27 mouse cellular contexts compared by ENCODE assay signal in the genomic region with DNA sequence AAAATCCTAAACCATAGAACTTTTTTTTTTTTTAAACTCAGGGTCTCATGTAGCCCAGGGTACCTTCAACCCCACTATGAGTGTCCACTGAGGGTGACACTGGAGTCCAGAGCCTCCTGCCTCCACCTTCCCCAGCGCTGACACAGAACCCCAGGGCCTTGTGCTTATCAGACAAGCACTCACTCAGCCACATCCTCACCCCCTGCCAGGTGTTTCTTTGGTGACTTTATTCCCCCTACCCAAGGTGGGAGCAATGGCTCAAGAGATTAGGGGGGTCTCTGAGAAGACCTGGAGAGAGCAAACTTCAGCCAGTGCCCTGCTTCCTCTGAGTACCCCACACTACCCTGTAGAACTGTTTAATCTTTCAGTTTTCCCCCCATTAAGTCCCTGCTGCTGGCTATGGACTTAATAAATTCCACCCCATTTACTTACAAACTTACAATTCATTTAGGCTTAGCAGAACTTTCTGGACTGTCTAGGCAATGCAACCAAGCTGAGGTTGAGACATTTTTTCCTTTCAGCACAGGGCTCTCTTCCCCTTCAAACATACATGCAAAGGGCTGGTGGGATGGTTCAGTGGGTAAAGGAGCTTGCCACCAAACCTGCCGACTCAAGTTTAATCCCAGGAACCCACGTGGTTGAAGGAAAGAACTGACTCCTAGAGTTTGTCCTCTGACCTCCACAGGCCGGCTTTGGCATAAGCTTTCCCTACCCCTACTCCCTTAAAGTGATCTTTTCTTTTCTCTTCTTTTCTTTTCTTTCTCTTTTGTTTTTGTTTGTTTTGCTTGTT. TPM values are rescaled to one million over a fixed set of nuclear protein-coding genes. Genes with fewer than 3 reads are reported as not detected.
DNase-seq lines count a peak whose midpoint lies in the region; ATAC-seq and TF ChIP-seq lines count a peak whose summit lies in the region.
"Had no signal": no experiment of that assay in that cellular context is flagged by ENCODE, and none has a peak within 500 bp of the region (broad histone marks: within the 10 kb centered on the region; RNA-seq: fewer than 3 reads in every experiment).

No protein-coding gene starts in this region.

- H3K27ac ChIP-seq in thymus, adult 2 months (ENCODE audit: control insufficient read depth, insufficient read depth, low read length), result peak overlapping the region; percentile 99
- no peak overlapping the region for H3K27ac ChIP-seq in liver, postnatal 0 days (ENCODE audit: low read depth)
- H3K27ac ChIP-seq: forebrain, embryonic 12.5 days; hindbrain, embryonic 12.5 days; layer of hippocampus, adult 2 months; limb, embryonic 13.5 days; neural tube, embryonic 15.5 days; stomach, embryonic 15.5 days had no signal

- no peaks in the 10 kb centered on the region for H3K27me3 ChIP-seq in thymus, adult 2 months (ENCODE audit: control insufficient read depth, insufficient read depth, low read length)
- peaks cover 13% of the 10 kb centered on the region; the same call in 1 of the 2 replicates for H3K27me3 ChIP-seq in liver, postnatal 0 days (ENCODE audit: insufficient read depth, low read length)
- H3K27me3 ChIP-seq: stomach, embryonic 15.5 days had no signal

- TF ChIP-seq EP300 in liver, postnatal 0 days (IDR thresholded peaks at IDR 0.05; ENCODE audit: low read depth), result no peak

- DNase-seq in kidney, adult 8-10 months, result peak; percentile 30 to 34
- DNase-seq in kidney, postnatal 10 days, result no peak
- DNase-seq in kidney, postnatal 14 days, result peak; percentile 32
- peak; percentile 41 for DNase-seq in thymus, adult 2 months
- DNase-seq in thymus, postnatal 36 days, result peak; percentile 38 to 52
- no peak for DNase-seq in liver, postnatal 0 days
- no peak for DNase-seq in heart, postnatal 4 days
- DNase-seq: adrenal gland, adult 2 months; adrenal gland, postnatal 36 days; B cell, adult 2 months; cerebellum, adult 18-20 months; cerebellum, postnatal 10 days; gastrocnemius, postnatal 10 days; heart, postnatal 14 days; lung, postnatal 4 days; midbrain, embryonic 14.5 days; right cerebral cortex, postnatal 25 days had no signal

- no peaks in the 10 kb centered on the region for H3K9me3 ChIP-seq in liver, postnatal 0 days (ENCODE audit: low read length)
- H3K9me3 ChIP-seq: forebrain, embryonic 12.5 days; hindbrain, embryonic 12.5 days; limb, embryonic 13.5 days; megakaryocyte, embryonic 14.5 days; neural tube, embryonic 15.5 days; stomach, embryonic 15.5 days had no signal

- no peak overlapping the region for H3K9ac ChIP-seq in liver, postnatal 0 days (replicated peaks)
- H3K9ac ChIP-seq: forebrain, embryonic 12.5 days; hindbrain, embryonic 12.5 days; limb, embryonic 13.5 days; neural tube, embryonic 15.5 days; stomach, embryonic 15.5 days had no signal

- no peak overlapping the region for H3K4me3 ChIP-seq in thymus, adult 2 months (ENCODE audit: control insufficient read depth, insufficient read depth, low read length)
- H3K4me3 ChIP-seq in liver, postnatal 0 days (ENCODE audit: low read depth, low read length), result no peak overlapping the region
- H3K4me3 ChIP-seq: erythroblast, embryonic 14.5 days; forebrain, embryonic 12.5 days; hindbrain, embryonic 12.5 days; layer of hippocampus, adult 2 months; limb, embryonic 13.5 days; neural tube, embryonic 15.5 days; stomach, embryonic 15.5 days had no signal

- TF ChIP-seq POLR2A in thymus, adult 2 months (IDR thresholded peaks at IDR 0.05; ENCODE audit: control insufficient read depth, extremely low read depth, insufficient read depth, low read length, poor library complexity), result no peak

- no peak for TF ChIP-seq CTCF in thymus, adult 2 months (IDR thresholded peaks at IDR 0.05; ENCODE audit: borderline replicate concordance, control insufficient read depth, extremely low read depth, insufficient read depth, low read length, poor library complexity)
- no peak for TF ChIP-seq CTCF in liver, postnatal 0 days (IDR thresholded peaks at IDR 0.05; ENCODE audit: low read depth)

- peaks cover 77% of the 10 kb centered on the region for H3K4me1 ChIP-seq in thymus, adult 2 months (replicated peaks; ENCODE audit: control insufficient read depth, insufficient read depth, low read length)
- H3K4me1 ChIP-seq in liver, postnatal 0 days (ENCODE audit: insufficient read depth), result peaks cover 14% of the 10 kb centered on the region

- WGBS in thymus, adult 2 months, result 19% methylated on average over 4 of the region's 4 CpGs
- WGBS in liver, postnatal 0 days (ENCODE audit: insufficient replicate concordance), result 28% methylated on average over 4 of the region's 4 CpGs

- H3K4me2 ChIP-seq in liver, postnatal 0 days (ENCODE audit: low read depth, low read length), result no peak overlapping the region
- H3K4me2 ChIP-seq: forebrain, embryonic 12.5 days; hindbrain, embryonic 12.5 days; neural tube, embryonic 15.5 days had no signal

- no peak for ATAC-seq in liver, postnatal 0 days
- ATAC-seq: activated CD4-positive, CD25-positive, alpha-beta regulatory T cell, adult 4 months; intestine, postnatal 0 days had no signal

- no peaks in the 10 kb centered on the region for H3K36me3 ChIP-seq in thymus, adult 2 months (ENCODE audit: control insufficient read depth, insufficient read depth, low read length)
- H3K36me3 ChIP-seq in liver, postnatal 0 days (replicated peaks; ENCODE audit: insufficient read depth, low read length), result no peaks in the 10 kb centered on the region
- H3K36me3 ChIP-seq: forebrain, embryonic 12.5 days; hindbrain, embryonic 12.5 days; limb, embryonic 13.5 days; neural tube, embryonic 15.5 days; stomach, embryonic 15.5 days had no signal

RNA-seq across cellular contexts. Expression of a gene that starts 54.2 kb away (rescaled TPM):
- 164 and 205 TPM in 2 replicates for polyA plus RNA-seq in thymus, adult 2 months (2012; rRNA removed)
- polyA plus RNA-seq in liver, postnatal 0 days (2015; fragmentation: Nextera tagmentation; extraction: Ambion mirVana), result 9.2 and 10.7 TPM in 2 replicates
- 100 to 1,000 TPM; 126 to 131 TPM for total RNA-seq in heart, postnatal 4 days (2021)

Comparison
In these comparisons a context has a peak if more than half of its experiments do, and no peak if none do; other contexts are left out.
1. DNase-seq: peak in kidney, adult 8-10 months (2 of 2), kidney, postnatal 14 days (single experiment), thymus, adult 2 months (single experiment) and thymus, postnatal 36 days (2 of 2); none in kidney, postnatal 10 days (single experiment), liver, postnatal 0 days (single experiment) and heart, postnatal 4 days (single experiment).
2. RNA of a gene that starts 54.2 kb away (polyA plus RNA-seq): 164 to 205 TPM in thymus, adult 2 months; 9.2 to 10.7 TPM in liver, postnatal 0 days; every median in the first group is over 10 times any median in the second.